Mouse (Mus musculus) frontal cortex, adult 2 months (tissue): ENCODE data around the gene Slc12a9. TPM values are rescaled to one million over a fixed set of nuclear protein-coding genes. Genes with fewer than 3 reads are reported as not detected.
A peak's percentile ranks its signal among the peaks of the same experiment; 100 is the strongest.

ENCODE experiments used
- DNase-seq, 2 experiments: peaks; one replicate each; pipeline ENCODE4 v3.0.0; 2022; ENCODE audit warnings: low spot score in 1 of 2; ENCODE audit errors: extremely low spot score in 1 of 2
- polyA plus RNA-seq: library from polyadenylated mRNA; depleted of rRNA; stranded (reverse); fragments of >200 nt; gene quantifications from 2 replicates; pipeline ENCODE4 v1.2.3, GENCODE M21; 2012

Gene Slc12a9
- polyA plus RNA-seq, 1 experiment = 34.6 TPM

GRCm38 (mm10) chr5:137347856-137348255 is 14.5 kb upstream of the Slc12a9 start:
- DNase-seq = no peak

GRCm38 (mm10) chr5:137346983-137347382 is 13.6 kb upstream of the Slc12a9 start:
- DNase-seq = no peak

GRCm38 (mm10) chr5:137346388-137346787 is 13.0 kb upstream of the Slc12a9 start:
- no peak for DNase-seq

- DNase-seq = no peak
Observed at GRCm38 (mm10) chr5:137345821-137346220, 12.4 kb upstream of the Slc12a9 start.

GRCm38 (mm10) chr5:137343869-137344268 is 10.5 kb upstream of the Slc12a9 start:
- DNase-seq = no peak

- DNase-seq = no peak
Observed at GRCm38 (mm10) chr5:137343412-137343811, 10.0 kb upstream of the Slc12a9 start.

- DNase-seq = no peak
Observed at GRCm38 (mm10) chr5:137342407-137343012, 9.1 kb upstream of the Slc12a9 start.

DNA sequence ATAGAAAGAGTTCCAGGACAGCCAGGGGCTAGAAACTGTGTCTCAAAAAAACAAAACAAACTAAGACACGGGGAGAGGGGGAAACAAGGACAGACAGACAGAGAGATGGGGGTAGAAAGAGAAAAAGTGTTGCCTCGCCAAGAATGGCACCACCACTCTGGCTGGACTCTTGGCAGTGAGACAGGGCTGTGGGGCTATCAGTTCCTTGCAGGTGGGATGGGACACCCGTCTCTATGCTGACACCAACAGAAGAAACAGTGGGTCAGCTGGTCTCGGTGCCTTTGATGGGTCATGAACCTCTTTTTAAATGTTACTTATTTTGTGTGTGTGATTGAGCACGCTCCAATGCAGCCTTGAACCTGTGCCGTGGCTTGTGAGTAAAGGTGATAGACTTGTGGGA is 6.8 kb upstream of the Slc12a9 start:
- DNase-seq = no peak

GRCm38 (mm10) chr5:137339290-137339979 is 6.0 kb upstream of the Slc12a9 start:
- DNase-seq = no peak

DNA sequence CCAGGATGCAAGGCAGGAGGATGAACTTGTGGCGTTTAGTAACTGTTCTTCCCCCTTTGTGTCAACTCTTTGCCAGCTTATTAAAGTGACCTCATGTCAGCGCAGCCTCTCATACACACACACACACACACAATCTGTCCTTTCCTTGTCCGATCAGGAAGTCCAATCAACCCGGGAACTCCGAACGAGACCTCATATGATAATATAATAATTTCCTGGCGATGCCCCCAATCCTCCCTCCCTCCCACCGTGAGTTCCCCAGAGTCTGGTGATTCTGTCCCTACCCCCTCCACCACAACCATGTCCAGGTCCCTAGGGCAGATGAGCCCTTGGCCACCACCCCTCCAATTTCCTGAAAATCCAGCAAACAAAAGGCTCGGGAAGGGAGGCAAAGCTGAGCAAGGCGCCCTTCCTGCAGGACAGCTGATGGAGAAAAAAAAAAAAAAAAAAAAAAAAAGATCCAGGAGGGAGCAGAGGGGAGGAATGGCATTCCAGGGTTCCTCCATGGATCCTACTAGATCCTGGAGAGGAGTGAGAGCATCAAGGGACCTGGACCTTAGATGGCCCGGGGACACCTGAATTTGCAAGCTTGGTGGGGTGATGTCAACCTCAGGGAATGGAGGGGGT is 5.4 kb upstream of the Slc12a9 start:
- no peak for DNase-seq

GRCm38 (mm10) chr5:137338256-137338655 is 4.9 kb upstream of the Slc12a9 start:
- peak; percentile 84 to 93 for DNase-seq

- no peak for DNase-seq
Observed at GRCm38 (mm10) chr5:137337190-137337589, 3.8 kb upstream of the Slc12a9 start.

GRCm38 (mm10) chr5:137335066-137335465 is 1.7 kb upstream of the Slc12a9 start:
- DNase-seq = no peak

- no peak for DNase-seq
Observed at GRCm38 (mm10) chr5:137334317-137334716, 920 bp upstream of the Slc12a9 start.

- DNase-seq = no peak
Observed at GRCm38 (mm10) chr5:137332857-137333511, 413 bp downstream of the Slc12a9 start.

DNA sequence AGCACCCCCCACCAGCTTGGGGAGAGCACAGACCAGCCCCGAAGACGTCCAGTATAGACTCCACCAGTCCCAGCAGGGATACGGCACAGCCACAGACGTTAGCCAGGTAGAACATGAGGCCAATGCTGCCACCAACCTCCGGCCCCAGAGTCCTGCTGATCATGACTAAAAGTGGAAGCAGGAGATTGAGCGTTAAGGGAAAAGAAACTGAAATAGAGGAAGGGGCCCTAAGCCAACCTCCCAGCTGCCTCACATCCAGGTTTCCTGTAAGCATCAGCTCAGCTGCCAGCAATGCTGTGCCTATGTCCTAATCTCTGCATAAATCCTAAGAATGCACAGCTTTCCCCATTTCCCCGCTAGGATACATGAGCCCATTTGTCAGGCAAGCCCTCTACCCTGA is 2.5 kb downstream of the Slc12a9 start:
- no peak for DNase-seq

DNA sequence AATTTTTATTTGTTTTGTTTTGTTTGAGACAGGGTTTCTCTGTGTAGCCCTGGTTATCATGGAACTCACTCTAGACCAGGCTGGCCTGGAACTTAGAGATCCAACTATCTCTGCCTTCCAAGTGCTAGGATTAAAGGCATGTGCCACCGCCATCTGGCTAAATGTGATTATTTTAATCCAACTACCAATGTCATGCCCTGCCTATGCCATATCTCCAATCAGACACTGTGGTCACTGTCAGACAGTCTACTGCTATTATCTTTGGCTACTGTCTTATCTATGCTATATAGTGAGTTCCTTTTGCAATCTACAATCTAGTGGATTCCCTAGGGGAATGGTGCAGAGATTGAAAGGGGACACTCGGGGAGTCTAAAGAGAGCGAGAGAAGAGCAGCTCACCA is 12.4 kb downstream of the Slc12a9 start:
- DNase-seq = no peak

DNA sequence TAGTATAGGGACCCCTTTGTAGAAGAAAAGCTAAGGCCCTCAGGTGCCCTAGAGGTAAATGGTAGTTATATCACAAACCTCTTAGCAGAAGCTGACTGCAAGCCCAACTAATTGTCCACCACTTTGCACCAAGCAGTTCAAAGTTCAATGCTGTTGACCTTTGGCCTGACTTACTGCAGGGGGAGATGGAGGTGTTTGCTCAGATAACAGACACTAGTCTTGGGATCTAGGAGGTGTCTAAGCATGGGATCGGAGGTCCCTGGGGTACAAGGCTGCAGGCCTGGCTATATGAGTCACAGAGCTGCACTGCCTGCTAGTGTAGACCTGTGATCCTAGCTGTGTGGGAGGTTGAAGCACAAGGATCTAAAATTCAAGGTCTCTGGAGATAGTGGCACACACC is 14.8 kb downstream of the Slc12a9 start:
- DNase-seq = no peak

DNA sequence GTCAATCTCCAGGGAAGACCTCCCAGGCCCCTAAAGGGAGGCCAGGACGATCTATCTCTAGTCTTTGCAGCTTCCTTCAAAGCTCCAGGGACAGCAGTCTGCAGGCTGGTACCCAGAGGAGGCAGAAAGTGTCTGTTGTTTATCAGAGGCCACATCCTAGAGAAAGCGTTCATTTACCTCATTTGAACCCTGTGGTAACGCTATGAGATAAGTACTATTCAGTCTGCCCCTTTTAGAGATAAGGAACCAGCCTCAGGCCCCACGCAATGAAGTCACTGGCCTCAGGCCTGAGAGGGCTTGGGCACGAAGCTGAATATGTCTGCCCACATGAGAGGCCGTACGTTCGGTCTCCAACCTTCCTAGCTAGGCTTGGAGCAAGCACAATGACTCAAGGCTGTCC is 16.0 kb downstream of the Slc12a9 start:
- DNase-seq = no peak

- DNase-seq = no peak
Observed at GRCm38 (mm10) chr5:137315084-137315903, 18.1 kb downstream of the Slc12a9 start.
